Mouse (Mus musculus): ENCODE data around the gene Pde4c. TPM values are rescaled to one million over a fixed set of nuclear protein-coding genes. Genes with fewer than 3 reads are reported as not detected.

Gene Pde4c
- polyA plus RNA-seq, 1 experiment from 2014 or later, result 0.08 TPM

- no peaks in the 10 kb centered on the region for H3K27me3 ChIP-seq (ENCODE audit: control insufficient read depth, insufficient read depth, low read length)
- peaks cover 15% of the 10 kb centered on the region for H3K4me1 ChIP-seq (ENCODE audit: control insufficient read depth, insufficient read depth, low read length)
- no peak overlapping the region for H3K4me2 ChIP-seq (ENCODE audit: low read depth, severe bottlenecking)
- DNase-seq (ENCODE audit: low spot score), result no peak
- H3K36me3 ChIP-seq (ENCODE audit: control insufficient read depth, insufficient read depth, low read length), result peaks cover 18% of the 10 kb centered on the region
- H3K27ac ChIP-seq (replicated peaks; ENCODE audit: low read depth, low read length), result no peak overlapping the region
- 81% methylated on average over 11 of the region's 11 CpGs for WGBS
- no peak overlapping the region for H3K4me3 ChIP-seq (ENCODE audit: low read depth, low read length)
- no peak for ATAC-seq (ENCODE audit: insufficient number of reproducible peaks, low FRiP score, low TSS enrichment, low read depth)
- no peak overlapping the region for H3K9ac ChIP-seq (ENCODE audit: low read length)
- H3K9me3 ChIP-seq (ENCODE audit: control insufficient read depth, low read length), result no peaks in the 10 kb centered on the region
Observed at GRCm38 (mm10) chr8:70780093-70780492, 56.6 kb downstream of the Pde4c start.

- H3K4me1 ChIP-seq (ENCODE audit: control insufficient read depth, insufficient read depth, low read length), result peaks cover 14% of the 10 kb centered on the region
- no peak overlapping the region for H3K27ac ChIP-seq (replicated peaks; ENCODE audit: low read depth, low read length)
- peaks cover 9% of the 10 kb centered on the region; the same call in 1 of the 2 replicates for H3K36me3 ChIP-seq (ENCODE audit: control insufficient read depth, insufficient read depth, low read length)
- ATAC-seq (ENCODE audit: insufficient number of reproducible peaks, low FRiP score, low TSS enrichment, low read depth) (no peak), DNase-seq (ENCODE audit: low spot score) (no peak)
- WGBS, result 87% methylated on average over 25 of the region's 25 CpGs
- no peaks in the 10 kb centered on the region for H3K9me3 ChIP-seq (ENCODE audit: control insufficient read depth, low read length)
- no peak overlapping the region for H3K4me3 ChIP-seq (ENCODE audit: low read depth, low read length)
- no peak overlapping the region for H3K4me2 ChIP-seq (ENCODE audit: low read depth, severe bottlenecking)
- no peaks in the 10 kb centered on the region for H3K27me3 ChIP-seq (ENCODE audit: control insufficient read depth, insufficient read depth, low read length)
- no peak overlapping the region for H3K9ac ChIP-seq (ENCODE audit: low read length)
Observed at GRCm38 (mm10) chr8:70786291-70787050, 63.0 kb downstream of the Pde4c start.

GRCm38 (mm10) chr8:70787051-70787445 lies 63.5 kb downstream of the Pde4c start:
- H3K9ac ChIP-seq (ENCODE audit: low read length), result no peak overlapping the region
- peaks cover 17% of the 10 kb centered on the region for H3K4me1 ChIP-seq (ENCODE audit: control insufficient read depth, insufficient read depth, low read length)
- H3K27me3 ChIP-seq (ENCODE audit: control insufficient read depth, insufficient read depth, low read length), result no peaks in the 10 kb centered on the region

GRCm38 (mm10) chr8:70787941-70788667 lies 64.6 kb downstream of the Pde4c start:
- DNase-seq (ENCODE audit: low spot score) (peak; percentile 84), ATAC-seq (ENCODE audit: insufficient number of reproducible peaks, low FRiP score, low TSS enrichment, low read depth) (no peak)
- Histone ChIP-seq H3K9ac (ENCODE audit: low read length) (no peak overlapping the region), H3K4me3 (ENCODE audit: low read depth, low read length) (0 out of 2 replicates have a peak overlapping the region, but pooled peaks have one; percentile 5), H3K4me1 (ENCODE audit: control insufficient read depth, insufficient read depth, low read length) (peaks cover 24% of the 10 kb centered on the region), H3K4me2 (ENCODE audit: low read depth, severe bottlenecking) (peak overlapping the region; percentile 28; the same call in 1 of the 2 replicates), H3K36me3 (ENCODE audit: control insufficient read depth, insufficient read depth, low read length) (peaks cover 6% of the 10 kb centered on the region; the same call in 1 of the 2 replicates), H3K9me3 (ENCODE audit: control insufficient read depth, low read length) (no peaks in the 10 kb centered on the region), H3K27ac (replicated peaks; ENCODE audit: low read depth, low read length) (no peak overlapping the region), H3K27me3 (ENCODE audit: control insufficient read depth, insufficient read depth, low read length) (no peaks in the 10 kb centered on the region)
- WGBS, result 14% methylated on average over 30 of the region's 30 CpGs

More at GRCm38 (mm10) chr8:70787051-70787445, 63.5 kb downstream of the Pde4c start:
- Histone ChIP-seq H3K4me2 (ENCODE audit: low read depth, severe bottlenecking) (no peak overlapping the region), H3K36me3 (ENCODE audit: control insufficient read depth, insufficient read depth, low read length) (peaks cover 9% of the 10 kb centered on the region; the same call in 1 of the 2 replicates), H3K27ac (replicated peaks; ENCODE audit: low read depth, low read length) (no peak overlapping the region), H3K9me3 (ENCODE audit: control insufficient read depth, low read length) (no peaks in the 10 kb centered on the region), H3K4me3 (ENCODE audit: low read depth, low read length) (no peak overlapping the region)
- WGBS, result 87% methylated on average over 3 of the region's 3 CpGs
- ATAC-seq (ENCODE audit: insufficient number of reproducible peaks, low FRiP score, low TSS enrichment, low read depth) (no peak), DNase-seq (ENCODE audit: low spot score) (no peak)

- ATAC-seq (ENCODE audit: insufficient number of reproducible peaks, low FRiP score, low TSS enrichment, low read depth), result no peak
- no peaks in the 10 kb centered on the region for H3K9me3 ChIP-seq (ENCODE audit: control insufficient read depth, low read length)
- H3K27me3 ChIP-seq (ENCODE audit: control insufficient read depth, insufficient read depth, low read length), result no peaks in the 10 kb centered on the region
- H3K36me3 ChIP-seq (ENCODE audit: control insufficient read depth, insufficient read depth, low read length), result peaks cover 6% of the 10 kb centered on the region; the same call in 1 of the 2 replicates
- no peak overlapping the region for H3K4me2 ChIP-seq (ENCODE audit: low read depth, severe bottlenecking)
- H3K27ac ChIP-seq (replicated peaks; ENCODE audit: low read depth, low read length), result no peak overlapping the region
- H3K9ac ChIP-seq (ENCODE audit: low read length), result no peak overlapping the region
- WGBS, result 72% methylated on average over 10 of the region's 10 CpGs
- no peak for DNase-seq (ENCODE audit: low spot score)
- H3K4me3 ChIP-seq (ENCODE audit: low read depth, low read length), result no peak overlapping the region
- peaks cover 28% of the 10 kb centered on the region for H3K4me1 ChIP-seq (ENCODE audit: control insufficient read depth, insufficient read depth, low read length)
Observed at GRCm38 (mm10) chr8:70789046-70789445, 65.5 kb downstream of the Pde4c start.

GRCm38 (mm10) chr8:70790846-70791245 lies 67.3 kb downstream of the Pde4c start:
- H3K36me3 ChIP-seq (ENCODE audit: control insufficient read depth, insufficient read depth, low read length), result peaks cover 2% of the 10 kb centered on the region; the same call in 1 of the 2 replicates
- no peaks in the 10 kb centered on the region for H3K9me3 ChIP-seq (ENCODE audit: control insufficient read depth, low read length)
- 64% methylated on average over 8 of the region's 8 CpGs for WGBS
- H3K9ac ChIP-seq (ENCODE audit: low read length), result peak overlapping the region; percentile 75
- peaks cover 28% of the 10 kb centered on the region for H3K4me1 ChIP-seq (ENCODE audit: control insufficient read depth, insufficient read depth, low read length)
- no peak overlapping the region for H3K27ac ChIP-seq (replicated peaks; ENCODE audit: low read depth, low read length)
- ATAC-seq (ENCODE audit: insufficient number of reproducible peaks, low FRiP score, low TSS enrichment, low read depth), result no peak
- peak overlapping the region; percentile 60 for H3K4me2 ChIP-seq (ENCODE audit: low read depth, severe bottlenecking)
- H3K4me3 ChIP-seq (ENCODE audit: low read depth, low read length), result 0 out of 2 replicates have a peak overlapping the region, but pooled peaks have one; percentile 60
- peaks cover 2% of the 10 kb centered on the region; the same call in 1 of the 2 replicates for H3K27me3 ChIP-seq (ENCODE audit: control insufficient read depth, insufficient read depth, low read length)
- no peak for DNase-seq (ENCODE audit: low spot score)

GRCm38 (mm10) chr8:70791294-70791701 lies 67.8 kb downstream of the Pde4c start:
- H3K27ac ChIP-seq (replicated peaks; ENCODE audit: low read depth, low read length), result no peak overlapping the region
- DNase-seq (ENCODE audit: low spot score) (no peak), ATAC-seq (ENCODE audit: insufficient number of reproducible peaks, low FRiP score, low TSS enrichment, low read depth) (no peak)
- no peaks in the 10 kb centered on the region; the same call in 1 of the 2 replicates for H3K36me3 ChIP-seq (ENCODE audit: control insufficient read depth, insufficient read depth, low read length)
- H3K4me2 ChIP-seq (ENCODE audit: low read depth, severe bottlenecking), result peak overlapping the region; percentile 60
- H3K9ac ChIP-seq (ENCODE audit: low read length), result peak overlapping the region; percentile 75
- H3K4me1 ChIP-seq (ENCODE audit: control insufficient read depth, insufficient read depth, low read length), result peaks cover 29% of the 10 kb centered on the region
- 79% methylated on average over 7 of the region's 7 CpGs for WGBS
- peaks cover 2% of the 10 kb centered on the region; the same call in 1 of the 2 replicates for H3K27me3 ChIP-seq (ENCODE audit: control insufficient read depth, insufficient read depth, low read length)
- peak overlapping the region; percentile 60; the same call in 1 of the 2 replicates for H3K4me3 ChIP-seq (ENCODE audit: low read depth, low read length)
- no peaks in the 10 kb centered on the region for H3K9me3 ChIP-seq (ENCODE audit: control insufficient read depth, low read length)

- H3K36me3 ChIP-seq (ENCODE audit: control insufficient read depth, insufficient read depth, low read length), result no peaks in the 10 kb centered on the region; the same call in 1 of the 2 replicates
- peak overlapping the region; percentile 60 for H3K4me2 ChIP-seq (ENCODE audit: low read depth, severe bottlenecking)
- peak; percentile 99 for DNase-seq (ENCODE audit: low spot score)
- H3K9me3 ChIP-seq (ENCODE audit: control insufficient read depth, low read length), result no peaks in the 10 kb centered on the region
- peak overlapping the region; percentile 75 for H3K9ac ChIP-seq (ENCODE audit: low read length)
- peaks cover 33% of the 10 kb centered on the region for H3K4me1 ChIP-seq (ENCODE audit: control insufficient read depth, insufficient read depth, low read length)
- 5% methylated on average over 58 of the region's 58 CpGs for WGBS
- H3K27me3 ChIP-seq (ENCODE audit: control insufficient read depth, insufficient read depth, low read length), result peaks cover 2% of the 10 kb centered on the region; the same call in 1 of the 2 replicates
- peak overlapping the region; percentile 91 for H3K27ac ChIP-seq (replicated peaks; ENCODE audit: low read depth, low read length)
- peak; percentile 83 for ATAC-seq (ENCODE audit: insufficient number of reproducible peaks, low FRiP score, low TSS enrichment, low read depth)
- peak overlapping the region; percentile 60 for H3K4me3 ChIP-seq (ENCODE audit: low read depth, low read length)
Observed at GRCm38 (mm10) chr8:70791975-70792691, 68.6 kb downstream of the Pde4c start.
